Mouse (Mus musculus): ENCODE data around the gene Prex1.

DNA sequence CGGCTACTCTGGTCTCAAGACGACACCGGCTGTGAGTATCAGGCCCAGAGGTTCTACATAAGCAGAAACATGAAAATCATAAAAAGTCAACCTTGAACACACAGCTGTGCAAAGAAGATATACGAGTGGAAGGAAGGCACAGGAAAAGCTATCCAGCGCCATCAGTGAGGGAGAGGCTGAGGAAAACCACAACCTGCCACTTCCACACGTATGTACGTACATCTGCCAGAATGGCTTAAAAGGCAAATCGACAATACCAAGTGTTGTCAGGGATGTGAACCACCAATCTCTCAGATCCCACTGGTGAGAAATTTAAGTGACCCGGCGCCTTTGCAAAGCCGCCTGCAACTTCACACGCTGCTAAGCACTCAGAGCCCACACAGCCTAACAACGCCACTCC is 47.5 kb downstream of the Prex1 start:
- TF ChIP-seq E2F4 (IDR thresholded peaks at IDR 0.05; ENCODE audit: insufficient replicate concordance, low read depth, low read length) = no peak
- TF ChIP-seq RCOR1 (conservative IDR thresholded peaks at IDR 0.05; ENCODE audit: low read depth, low read length) = no peak
- no peak for TF ChIP-seq CTCF (conservative IDR thresholded peaks at IDR 0.05 in 1 of 2, IDR thresholded peaks at IDR 0.05 in 1 of 2; ENCODE audit: low read depth in 2 of 2, low read length in 2 of 2)
- no peak for TF ChIP-seq POLR2A (IDR thresholded peaks at IDR 0.05; ENCODE audit: low read depth, low read length)
- no peak for TF ChIP-seq USF1 (IDR thresholded peaks at IDR 0.05; ENCODE audit: low read depth, low read length)
- no peak for TF ChIP-seq MXI1 (IDR thresholded peaks at IDR 0.05; ENCODE audit: low read depth, low read length)
- no peak for TF ChIP-seq ZC3H11A (IDR thresholded peaks at IDR 0.05; ENCODE audit: low read depth, low read length)
- TF ChIP-seq CHD2 (IDR thresholded peaks at IDR 0.05; ENCODE audit: low read length) = no peak
- TF ChIP-seq MEF2A (IDR thresholded peaks at IDR 0.05; ENCODE audit: borderline replicate concordance, low read depth, low read length) = no peak
- TF ChIP-seq EP300 (IDR thresholded peaks at IDR 0.05; ENCODE audit: low read length) = no peak
